Mouse (Mus musculus) neural tube, embryonic 12.5 days (tissue): ENCODE measurements around the gene Neurl1b. TPM values are rescaled to one million over a fixed set of nuclear protein-coding genes. Genes with fewer than 3 reads are reported as not detected.

ENCODE experiments used
- ATAC-seq: fragments of 200-750 bp; cut with Nextera tagmentation; 2 replicates; pipeline ENCODE4 v1.8.0; 2017; ENCODE audit warnings: low read depth, mild to moderate bottlenecking, moderate TSS enrichment, moderate library complexity; ENCODE audit not compliant: low FRiP score
- H3K27ac ChIP-seq: fragments of 300-500 bp; sonication (generic); 2 replicates; pipeline ENCODE4 v1.5.1; 2016
- H3K27me3 ChIP-seq: fragments of 300-500 bp; sonication (generic); replicated peaks from 2 replicates; pipeline ENCODE4 v1.6.1; 2016; ENCODE audit warnings: mild to moderate bottlenecking
- H3K36me3 ChIP-seq: fragments of 300-500 bp; sonication (generic); 2 replicates; pipeline ENCODE4 v1.6.1; 2016; ENCODE audit warnings: mild to moderate bottlenecking
- H3K4me1 ChIP-seq: fragments of 300-500 bp; sonication (generic); 2 replicates; pipeline ENCODE4 v1.6.1; 2016
- H3K4me2 ChIP-seq: fragments of 300-500 bp; sonication (generic); replicated peaks from 2 replicates; pipeline ENCODE4 v1.6.1; 2016; ENCODE audit warnings: mild to moderate bottlenecking
- H3K4me3 ChIP-seq: fragments of 300-500 bp; sonication (generic); 2 replicates; pipeline ENCODE4 v1.5.1; 2016
- H3K9ac ChIP-seq: fragments of 300-500 bp; sonication (generic); 2 replicates; pipeline ENCODE4 v1.6.1; 2016; ENCODE audit warnings: mild to moderate bottlenecking
- H3K9me3 ChIP-seq: fragments of 300-500 bp; sonication (generic); 2 replicates; pipeline ENCODE4 v1.6.1; 2016; ENCODE audit warnings: mild to moderate bottlenecking
- WGBS: fragments of 180-500 bp; shearing (Covaris S2); methylation state at CpG from one replicate; pipeline ENCODE4 v1.1.7; 2016; 5-methylcytosine and 5-hydroxymethylcytosine counted together
- polyA plus RNA-seq: library from polyadenylated mRNA; unstranded; fragments of >200 nt; fragmentation: Nextera tagmentation; extraction: Ambion mirVana; gene quantifications from 2 replicates; pipeline ENCODE4 v1.2.1, GENCODE M21; 2016

Gene Neurl1b
- polyA plus RNA-seq, 1 experiment from 2014 or later: 0.58 TPM

GRCm38 (mm10) chr17:26382176-26382575, 32.5 kb upstream of the Neurl1b start:
- no peak overlapping the region for H3K9ac ChIP-seq
- no peak overlapping the region for H3K4me2 ChIP-seq
- peaks cover 16% of the 10 kb centered on the region for H3K4me1 ChIP-seq
- no peaks in the 10 kb centered on the region for H3K27me3 ChIP-seq
- WGBS: 80% methylated on average over 3 of the region's 3 CpGs
- no peak overlapping the region for H3K27ac ChIP-seq
- H3K4me3 ChIP-seq: no peak overlapping the region
- H3K9me3 ChIP-seq: no peaks in the 10 kb centered on the region
- no peaks in the 10 kb centered on the region for H3K36me3 ChIP-seq
- ATAC-seq: no peak

DNA sequence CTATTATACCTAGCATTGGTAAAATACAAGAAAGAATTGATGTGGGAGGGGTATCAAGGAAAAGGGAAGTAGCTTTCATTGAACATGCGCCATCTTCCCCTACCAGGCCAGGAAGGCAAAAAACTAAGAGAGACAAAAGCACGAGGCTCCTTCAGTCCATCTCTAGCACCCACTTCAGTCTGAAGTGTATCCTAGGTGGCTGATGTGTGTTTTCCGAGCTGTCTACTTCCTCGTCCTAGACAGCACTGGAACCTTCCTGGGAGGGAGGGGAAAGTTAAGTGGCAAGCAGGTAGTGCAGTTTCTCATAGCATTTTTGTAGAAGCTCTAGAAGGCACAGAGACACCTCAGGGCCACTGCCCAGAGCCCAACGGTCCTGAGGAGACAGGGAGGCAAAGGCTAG, 31.9 kb upstream of the Neurl1b start:
- WGBS: 81% methylated on average over 5 of the region's 5 CpGs
- no peaks in the 10 kb centered on the region for H3K9me3 ChIP-seq
- H3K9ac ChIP-seq: no peak overlapping the region
- H3K27me3 ChIP-seq: no peaks in the 10 kb centered on the region
- H3K36me3 ChIP-seq: no peaks in the 10 kb centered on the region
- no peak overlapping the region for H3K4me3 ChIP-seq
- peaks cover 16% of the 10 kb centered on the region for H3K4me1 ChIP-seq
- ATAC-seq: no peak
- no peak overlapping the region for H3K4me2 ChIP-seq
- no peak overlapping the region for H3K27ac ChIP-seq

- H3K27ac ChIP-seq: no peak overlapping the region
- no peak overlapping the region for H3K4me2 ChIP-seq
- WGBS: 94% methylated on average over 3 of the region's 3 CpGs
- no peaks in the 10 kb centered on the region for H3K36me3 ChIP-seq
- no peaks in the 10 kb centered on the region for H3K9me3 ChIP-seq
- ATAC-seq: no peak
- H3K27me3 ChIP-seq: no peaks in the 10 kb centered on the region
- no peak overlapping the region for H3K9ac ChIP-seq
- peaks cover 16% of the 10 kb centered on the region for H3K4me1 ChIP-seq
- H3K4me3 ChIP-seq: no peak overlapping the region
Measured at GRCm38 (mm10) chr17:26384111-26384510, 30.5 kb upstream of the Neurl1b start.

DNA sequence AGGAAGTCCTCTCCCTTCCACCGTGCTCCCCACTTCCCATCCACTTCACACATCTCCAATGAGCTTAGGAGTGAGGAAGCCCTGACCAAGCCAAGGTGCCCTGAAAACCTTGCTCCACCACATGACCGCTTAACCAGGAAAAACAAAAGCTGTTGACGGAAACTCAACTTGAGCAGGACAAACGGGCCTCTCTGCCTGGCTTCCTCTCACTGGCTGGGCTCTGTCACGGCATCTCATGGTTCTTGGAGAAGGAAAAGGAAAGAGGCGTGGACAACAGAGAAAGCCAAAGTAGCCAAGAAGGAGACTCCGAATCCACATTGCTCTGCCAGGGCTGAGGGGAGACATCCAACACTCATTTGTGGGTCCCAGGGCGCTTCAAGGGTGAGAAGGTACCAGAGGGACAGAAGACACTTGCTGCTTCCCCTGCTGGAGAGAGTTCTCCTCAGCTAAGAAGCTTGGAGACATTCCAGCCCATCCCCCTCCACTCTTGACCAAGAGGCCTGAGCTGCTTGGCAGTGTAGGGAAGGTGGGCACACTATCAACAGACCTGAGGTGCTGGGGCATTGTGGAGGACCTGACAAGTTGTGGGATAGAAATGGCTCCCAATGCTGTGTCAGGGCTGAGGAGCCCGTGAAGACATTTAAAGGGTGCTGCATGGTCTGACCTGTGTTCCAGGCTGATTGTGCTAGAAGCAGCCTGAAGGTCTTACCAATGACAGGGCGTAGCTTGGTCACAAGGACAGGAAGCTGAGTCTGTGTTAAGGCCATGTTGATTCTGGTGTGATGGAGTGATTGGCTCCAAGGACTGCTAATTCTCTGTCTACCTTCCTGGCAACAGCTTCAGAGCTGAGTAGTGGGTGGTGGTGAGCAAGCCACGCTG, 29.1 kb upstream of the Neurl1b start:
- Histone ChIP-seq H3K9ac (no peak overlapping the region), H3K36me3 (no peaks in the 10 kb centered on the region), H3K4me1 (peaks cover 12% of the 10 kb centered on the region), H3K9me3 (no peaks in the 10 kb centered on the region), H3K4me2 (no peak overlapping the region), H3K4me3 (no peak overlapping the region), H3K27me3 (no peaks in the 10 kb centered on the region), H3K27ac (no peak overlapping the region)
- WGBS: 89% methylated on average over 11 of the region's 11 CpGs
- ATAC-seq: no peak

DNA sequence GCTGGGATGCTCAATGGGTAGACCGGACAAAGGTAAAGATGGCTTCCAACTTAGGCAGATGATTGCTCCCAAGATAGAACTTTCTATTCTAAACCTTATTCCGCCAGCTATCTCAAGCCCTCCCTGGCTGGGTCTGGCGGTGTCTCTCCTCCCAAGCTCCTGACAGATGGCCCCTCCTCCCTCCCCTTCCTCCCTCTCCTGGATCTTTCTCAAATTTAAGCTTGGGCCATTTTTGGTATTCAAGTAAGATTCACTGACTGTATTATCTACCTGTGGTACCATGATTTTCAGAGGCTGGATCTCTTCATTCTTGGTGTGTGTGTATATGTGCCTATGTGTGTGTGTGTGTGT, 28.5 kb upstream of the Neurl1b start:
- no peaks in the 10 kb centered on the region for H3K27me3 ChIP-seq
- no peak overlapping the region for H3K9ac ChIP-seq
- H3K36me3 ChIP-seq: no peaks in the 10 kb centered on the region
- peaks cover 6% of the 10 kb centered on the region for H3K4me1 ChIP-seq
- H3K4me3 ChIP-seq: no peak overlapping the region
- WGBS: 88% methylated on average over 3 of the region's 3 CpGs
- H3K9me3 ChIP-seq: no peaks in the 10 kb centered on the region
- no peak for ATAC-seq
- H3K27ac ChIP-seq: no peak overlapping the region
- H3K4me2 ChIP-seq: no peak overlapping the region

DNA sequence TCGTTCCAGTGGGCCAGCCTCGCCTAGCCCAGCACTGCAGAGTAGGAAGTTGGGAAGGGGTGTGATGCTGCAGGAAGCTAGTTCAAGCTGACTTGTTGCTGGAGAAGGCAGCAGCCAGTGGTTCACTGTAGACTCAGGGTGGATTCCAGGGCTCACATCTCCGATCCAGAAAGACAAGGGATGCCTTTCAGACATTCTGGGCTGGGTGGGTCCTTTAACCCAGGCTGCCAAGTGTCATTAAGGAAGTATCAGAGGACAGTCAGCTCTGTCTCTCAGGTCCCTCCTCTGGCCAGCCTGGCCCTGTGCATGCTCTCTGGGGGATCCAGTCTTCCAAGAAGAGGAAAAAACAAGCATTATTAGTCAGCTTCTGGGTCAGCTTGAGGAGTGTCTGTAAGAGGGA, 26.5 kb upstream of the Neurl1b start:
- H3K36me3 ChIP-seq: no peaks in the 10 kb centered on the region
- no peak overlapping the region for H3K4me2 ChIP-seq
- H3K4me1 ChIP-seq: no peaks in the 10 kb centered on the region
- H3K9ac ChIP-seq: no peak overlapping the region
- no peaks in the 10 kb centered on the region for H3K27me3 ChIP-seq
- no peak overlapping the region for H3K27ac ChIP-seq
- no peak overlapping the region for H3K4me3 ChIP-seq
- no peak for ATAC-seq
- WGBS: 72% methylated on average over 3 of the region's 3 CpGs
- no peaks in the 10 kb centered on the region for H3K9me3 ChIP-seq

DNA sequence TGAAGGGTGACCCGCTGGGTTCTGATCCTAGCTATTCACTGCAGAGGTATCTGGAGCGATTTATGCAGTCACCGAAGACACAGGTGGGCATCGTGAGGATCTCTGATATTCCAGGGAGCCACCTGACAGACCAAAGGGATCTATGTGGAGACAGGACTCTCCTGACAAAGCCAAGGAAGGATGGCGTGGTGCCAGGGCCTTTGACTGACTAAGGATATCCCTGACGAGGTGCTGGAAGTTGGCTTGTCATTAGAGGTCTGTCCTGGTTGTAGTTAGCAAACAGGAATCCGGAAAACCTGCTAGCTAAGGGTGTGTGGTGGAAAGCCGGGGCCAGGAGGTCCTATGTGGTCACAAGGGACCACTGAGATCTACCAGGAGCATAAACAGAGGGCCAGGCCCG, 25.4 kb upstream of the Neurl1b start:
- Histone ChIP-seq H3K4me1 (no peaks in the 10 kb centered on the region), H3K4me3 (no peak overlapping the region), H3K4me2 (no peak overlapping the region), H3K27ac (no peak overlapping the region), H3K9ac (no peak overlapping the region), H3K27me3 (no peaks in the 10 kb centered on the region), H3K36me3 (no peaks in the 10 kb centered on the region), H3K9me3 (no peaks in the 10 kb centered on the region)
- 84% methylated on average over 9 of the region's 9 CpGs for WGBS
- no peak for ATAC-seq

GRCm38 (mm10) chr17:26390666-26391065, 24.0 kb upstream of the Neurl1b start:
- Histone ChIP-seq H3K36me3 (no peaks in the 10 kb centered on the region), H3K4me3 (no peak overlapping the region), H3K4me1 (no peaks in the 10 kb centered on the region), H3K27ac (no peak overlapping the region), H3K9ac (no peak overlapping the region), H3K9me3 (no peaks in the 10 kb centered on the region), H3K4me2 (no peak overlapping the region), H3K27me3 (no peaks in the 10 kb centered on the region)
- no peak for ATAC-seq
- 80% methylated on average over 5 of the region's 5 CpGs for WGBS

DNA sequence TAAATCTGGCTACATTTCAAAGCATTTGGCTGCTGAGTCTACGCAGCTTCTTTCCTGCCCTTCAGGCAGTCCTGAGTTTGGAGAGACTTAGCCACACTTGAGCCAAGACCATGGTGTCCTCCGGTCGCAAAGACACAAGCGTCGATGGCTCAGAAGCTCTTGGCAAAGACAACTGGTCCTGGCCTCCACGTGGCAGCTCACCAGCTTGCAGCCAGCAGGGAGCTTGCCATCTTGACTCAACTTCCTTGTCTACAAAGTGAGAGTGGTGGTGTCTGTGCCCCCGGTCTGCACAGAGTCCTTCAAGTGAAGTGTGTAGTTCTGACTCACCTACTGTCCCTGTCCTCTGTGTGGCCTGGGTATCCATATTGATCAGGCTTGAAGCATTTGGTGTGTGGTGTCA, 22.3 kb upstream of the Neurl1b start:
- Histone ChIP-seq H3K4me2 (no peak overlapping the region), H3K36me3 (no peaks in the 10 kb centered on the region), H3K27ac (no peak overlapping the region), H3K4me3 (no peak overlapping the region), H3K4me1 (no peaks in the 10 kb centered on the region), H3K9ac (no peak overlapping the region), H3K9me3 (no peaks in the 10 kb centered on the region), H3K27me3 (no peaks in the 10 kb centered on the region)
- 91% methylated on average over 7 of the region's 7 CpGs for WGBS
- no peak for ATAC-seq

- Histone ChIP-seq H3K4me1 (no peaks in the 10 kb centered on the region), H3K27me3 (no peaks in the 10 kb centered on the region), H3K27ac (no peak overlapping the region), H3K4me3 (no peak overlapping the region), H3K4me2 (no peak overlapping the region), H3K36me3 (no peaks in the 10 kb centered on the region), H3K9ac (no peak overlapping the region), H3K9me3 (no peaks in the 10 kb centered on the region)
- ATAC-seq: no peak
- 67% methylated on average over 3 of the region's 3 CpGs for WGBS
Measured at GRCm38 (mm10) chr17:26396765-26397164, 17.9 kb upstream of the Neurl1b start.

- no peak for ATAC-seq
- Histone ChIP-seq H3K4me3 (no peak overlapping the region), H3K9ac (no peak overlapping the region), H3K9me3 (no peaks in the 10 kb centered on the region), H3K36me3 (no peaks in the 10 kb centered on the region), H3K4me2 (no peak overlapping the region), H3K27ac (no peak overlapping the region), H3K4me1 (no peaks in the 10 kb centered on the region), H3K27me3 (no peaks in the 10 kb centered on the region)
- 56% methylated on average over 6 of the region's 6 CpGs for WGBS
Measured at GRCm38 (mm10) chr17:26397339-26397738, 17.3 kb upstream of the Neurl1b start.

DNA sequence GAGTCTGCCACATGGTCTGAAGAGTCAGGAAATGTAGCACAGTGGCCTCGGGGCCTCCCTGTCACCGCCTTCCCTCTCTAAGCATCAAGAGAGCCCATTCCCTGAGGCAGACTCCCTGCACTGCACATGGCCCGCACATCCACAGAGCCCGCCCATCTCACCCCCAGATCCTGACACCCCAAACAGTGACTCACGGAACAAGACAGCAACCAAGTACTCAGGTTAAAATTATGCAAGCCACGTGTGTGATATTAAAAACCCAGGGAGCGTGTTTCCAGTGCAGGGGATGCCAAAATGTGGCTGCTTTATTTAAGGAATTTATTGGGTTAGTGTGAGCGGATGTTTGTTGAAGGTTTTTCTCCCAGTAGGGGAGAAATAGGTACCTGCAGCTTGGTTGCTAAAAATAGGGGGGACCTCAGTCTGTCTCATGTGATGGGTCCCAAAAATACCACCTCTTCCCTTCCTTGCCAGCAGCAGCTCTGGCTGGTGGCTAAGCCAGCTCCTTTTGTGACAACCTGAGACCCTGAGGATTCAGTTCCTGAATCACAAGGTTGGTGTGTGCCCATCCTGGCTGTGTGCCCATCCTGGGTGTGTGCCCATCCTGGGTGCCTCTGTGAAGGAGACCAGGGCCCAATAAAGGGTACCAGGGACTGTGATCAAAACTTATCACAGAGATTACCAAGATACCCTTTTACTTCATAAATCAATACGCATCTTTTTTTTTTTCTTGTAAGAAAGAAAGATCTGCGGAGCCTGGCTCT, 9.1 kb upstream of the Neurl1b start:
- H3K36me3 ChIP-seq: no peaks in the 10 kb centered on the region
- H3K9ac ChIP-seq: no peak overlapping the region
- H3K27ac ChIP-seq: no peak overlapping the region
- H3K27me3 ChIP-seq: no peaks in the 10 kb centered on the region
- 85% methylated on average over 10 of the region's 10 CpGs for WGBS
- H3K9me3 ChIP-seq: no peaks in the 10 kb centered on the region
- H3K4me2 ChIP-seq: no peak overlapping the region
- H3K4me1 ChIP-seq: no peaks in the 10 kb centered on the region
- no peak for ATAC-seq
- H3K4me3 ChIP-seq: no peak overlapping the region
